21 mouse cellular contexts compared by ENCODE assay signal in genomic region chr17:12942459-12943162, GRCm38 (mm10). TPM values are rescaled to one million over a fixed set of nuclear protein-coding genes. Genes with fewer than 3 reads are reported as not detected.
"Had no signal": no experiment of that assay in that cellular context is flagged by ENCODE, and none has a peak within 500 bp of the region (broad histone marks: within the 10 kb centered on the region; RNA-seq: fewer than 3 reads in every experiment).

No protein-coding gene starts in this region.

- DNase-seq: kidney, adult 18-20 months; kidney, postnatal 25 days; layer of hippocampus, adult 9-11 months; layer of hippocampus, postnatal 36 days; liver, postnatal 0 days; lung, embryonic 14.5 days; midbrain, embryonic 14.5 days; retina, postnatal 1 day; right cerebral cortex, postnatal 25 days; thymus, adult 18-20 months; thymus, postnatal 36 days had no signal

- ATAC-seq: liver, postnatal 0 days; lung, postnatal 0 days had no signal

- H3K4me3 ChIP-seq: layer of hippocampus, adult 2 months; left cerebral cortex, adult 2 months; megakaryocyte, embryonic 14.5 days; midbrain, embryonic 10.5 days; neural tube, embryonic 13.5 days had no signal

- H3K9me3 ChIP-seq: megakaryocyte, embryonic 14.5 days; midbrain, embryonic 10.5 days; neural tube, embryonic 13.5 days had no signal

- H3K4me2 ChIP-seq: lung, embryonic 14.5 days; neural tube, embryonic 13.5 days had no signal

- H3K27me3 ChIP-seq: megakaryocyte, embryonic 14.5 days; neural tube, embryonic 13.5 days had no signal

- H3K9ac ChIP-seq: liver, embryonic 14.5 days; liver, postnatal 0 days; lung, embryonic 14.5 days; neural tube, embryonic 13.5 days had no signal

- H3K27ac ChIP-seq: kidney, postnatal 0 days; layer of hippocampus, adult 2 months; left cerebral cortex, adult 2 months; liver, embryonic 14.5 days; midbrain, embryonic 10.5 days; neural tube, embryonic 13.5 days; stomach, postnatal 0 days had no signal

RNA-seq across cellular contexts. Expression of gene Acat3, which starts 2.2 kb away (rescaled TPM):
- polyA plus RNA-seq: spleen, adult 2 months had no signal
